Mouse (Mus musculus) myocyte (in vitro differentiated cells): ENCODE measurements at regions not wholly inside any gene's neighbourhood (a gene's known extent, or its start where the extent isn't known, plus 50 kb on each side); places are given as distances from the start of the nearest gene placed in this dataset.

Source experiments
- H3K27me3 ChIP-seq: one replicate; pipeline ENCODE4 v1.6.1; 2011; ENCODE audit not compliant: control insufficient read depth, insufficient read depth, insufficient read length
- H3K36me3 ChIP-seq: one replicate; pipeline ENCODE4 v1.6.1; 2011; ENCODE audit not compliant: control insufficient read depth, insufficient read depth
- H3K4me2 ChIP-seq: one replicate; pipeline ENCODE4 v1.6.1; 2011; ENCODE audit warnings: low read depth, control low read depth
- H3K4me3 ChIP-seq: one replicate; pipeline ENCODE4 v1.5.1; 2011; ENCODE audit warnings: mild to moderate bottlenecking, control low read depth, moderate library complexity
- H3K79me2 ChIP-seq: one replicate; pipeline ENCODE4 v1.6.1; 2011; ENCODE audit not compliant: control insufficient read depth, insufficient read depth
- H3ac ChIP-seq: one replicate; pipeline ENCODE4 v1.6.1; 2011; ENCODE audit not compliant: control insufficient read depth, insufficient read length
- CEBPB ChIP-seq: IDR thresholded peaks from 2 replicates; pipeline ENCODE4 v1.6.1; 2011; ENCODE audit warnings: mild to moderate bottlenecking, moderate library complexity; ENCODE audit not compliant: poor library complexity, insufficient read depth, severe bottlenecking
- E2F4 ChIP-seq: IDR thresholded peaks from one replicate; pipeline ENCODE4 v1.6.1; 2011; ENCODE audit warnings: mild to moderate bottlenecking, control low read depth, moderate library complexity; ENCODE audit not compliant: insufficient read depth
- MAX ChIP-seq: IDR thresholded peaks from one replicate; pipeline ENCODE4 v1.6.1; 2011; ENCODE audit warnings: low read depth, mild to moderate bottlenecking, control low read depth
- MYOD1 ChIP-seq, 3 experiments: IDR thresholded peaks; one replicate each; pipeline ENCODE4 v1.6.1; 2011; ENCODE audit warnings: control low read depth in 2 of 3, low read depth in 2 of 3, mild to moderate bottlenecking in 2 of 3, moderate library complexity in 1 of 3; ENCODE audit not compliant: insufficient read length in 2 of 3, control insufficient read depth in 1 of 3
- MYOG ChIP-seq, 3 experiments: IDR thresholded peaks; one replicate each; pipeline ENCODE4 v1.6.1; 2011; ENCODE audit warnings: control low read depth in 2 of 3, low read depth in 2 of 3, mild to moderate bottlenecking in 2 of 3; ENCODE audit not compliant: insufficient read length in 2 of 3, control insufficient read depth in 1 of 3, insufficient read depth in 1 of 3
- POLR2A ChIP-seq: IDR thresholded peaks from one replicate; pipeline ENCODE4 v1.6.1; 2011; ENCODE audit warnings: low read depth, mild to moderate bottlenecking, control low read depth, moderate library complexity; ENCODE audit not compliant: insufficient read length
- POLR2AphosphoS2 ChIP-seq: IDR thresholded peaks from one replicate; pipeline ENCODE4 v1.6.1; 2011; ENCODE audit warnings: low read depth, control low read depth; ENCODE audit not compliant: insufficient read length
- REST ChIP-seq: IDR thresholded peaks from one replicate; pipeline ENCODE4 v1.6.1; 2011; ENCODE audit warnings: mild to moderate bottlenecking, control low read depth, moderate library complexity; ENCODE audit not compliant: insufficient read depth, insufficient read length
- SRF ChIP-seq: IDR thresholded peaks from one replicate; pipeline ENCODE4 v1.6.1; 2011; ENCODE audit warnings: low read depth; ENCODE audit not compliant: control insufficient read depth, insufficient read length
- TCF12 ChIP-seq: IDR thresholded peaks from one replicate; pipeline ENCODE4 v1.6.1; 2011; ENCODE audit warnings: mild to moderate bottlenecking, control low read depth; ENCODE audit not compliant: poor library complexity, insufficient read depth, severe bottlenecking
- TCF3 ChIP-seq: IDR thresholded peaks from one replicate; pipeline ENCODE4 v1.6.1; 2011; ENCODE audit warnings: low read depth, control low read depth; ENCODE audit not compliant: insufficient read length
- USF1 ChIP-seq: IDR thresholded peaks from one replicate; pipeline ENCODE4 v1.6.1; 2011; ENCODE audit warnings: low read depth, mild to moderate bottlenecking, control low read depth, moderate library complexity

- Histone ChIP-seq H3K27me3 (no peaks in the 10 kb centered on the region), H3K79me2 (no peaks in the 10 kb centered on the region)
- no peak for TF ChIP-seq MAX
- no peak for TF ChIP-seq TCF12
- no peak for TF ChIP-seq MYOG (IDR thresholded peaks at IDR 0.05; ENCODE audit: control insufficient read depth in 1 of 3, insufficient read depth in 1 of 3, insufficient read length in 2 of 3, low read depth in 2 of 3)
- no peak for TF ChIP-seq SRF
- no peak for TF ChIP-seq POLR2AphosphoS2
- no peak for TF ChIP-seq POLR2A
- no peak for TF ChIP-seq REST
Observed at GRCm38 (mm10) chr13:102315921-102316692, 377.3 kb upstream of the Cd180 start.

DNA sequence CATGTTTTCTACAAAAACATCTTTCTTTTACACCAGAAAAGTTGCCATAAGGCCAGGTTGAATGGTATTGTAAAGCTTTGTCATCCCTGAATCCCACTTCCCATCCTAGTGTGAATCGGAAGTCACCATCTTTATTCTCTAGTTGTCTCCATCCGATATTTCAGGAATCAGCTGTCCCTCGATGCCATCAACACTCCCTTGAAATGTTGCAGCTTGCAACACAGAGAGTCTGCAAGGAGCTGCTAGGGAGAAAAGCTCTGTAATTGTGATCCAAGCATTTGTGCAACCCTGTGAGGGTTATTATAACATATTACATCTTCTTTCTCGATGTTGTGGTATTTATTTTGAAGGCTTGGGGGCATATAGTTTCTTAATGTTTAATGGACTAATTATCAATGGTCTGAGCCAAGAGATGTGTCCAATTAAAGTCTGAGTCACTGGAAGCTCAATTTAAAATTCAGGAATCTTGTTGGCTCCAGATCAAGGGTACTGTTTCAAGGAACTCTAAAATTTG is 374.4 kb upstream of the Cd180 start:
- no peak overlapping the region for H3K4me2 ChIP-seq
- H3K27me3 ChIP-seq = no peaks in the 10 kb centered on the region
- no peak overlapping the region for H3K4me3 ChIP-seq
- no peak overlapping the region for H3ac ChIP-seq
- TF ChIP-seq E2F4 (no peak), POLR2A (no peak), SRF (no peak), MYOG (IDR thresholded peaks at IDR 0.05; ENCODE audit: control insufficient read depth in 1 of 3, insufficient read depth in 1 of 3, insufficient read length in 2 of 3, low read depth in 2 of 3) (no peak), REST (no peak), TCF12 (no peak), MAX (no peak)
- no peaks in the 10 kb centered on the region for H3K79me2 ChIP-seq
- H3K36me3 ChIP-seq = no peaks in the 10 kb centered on the region

More at GRCm38 (mm10) chr13:102315921-102316692, 377.3 kb upstream of the Cd180 start:
- no peak overlapping the region for H3K4me3 ChIP-seq
- H3K36me3 ChIP-seq = no peaks in the 10 kb centered on the region
- no peak overlapping the region for H3ac ChIP-seq
- no peak overlapping the region for H3K4me2 ChIP-seq

- Histone ChIP-seq H3ac (no peak overlapping the region), H3K4me3 (no peak overlapping the region), H3K27me3 (no peaks in the 10 kb centered on the region), H3K79me2 (no peaks in the 10 kb centered on the region), H3K36me3 (no peaks in the 10 kb centered on the region), H3K4me2 (no peak overlapping the region)
- TF ChIP-seq MAX = no peak
- TF ChIP-seq POLR2A = no peak
- TF ChIP-seq TCF12 = no peak
- TF ChIP-seq REST = no peak
- no peak for TF ChIP-seq TCF3
- no peak for TF ChIP-seq SRF
- no peak for TF ChIP-seq CEBPB
- no peak for TF ChIP-seq MYOD1 (IDR thresholded peaks at IDR 0.05; ENCODE audit: control insufficient read depth in 1 of 3, insufficient read length in 2 of 3, low read depth in 2 of 3)
- TF ChIP-seq USF1 = no peak
- TF ChIP-seq E2F4 = no peak
- TF ChIP-seq MYOG (IDR thresholded peaks at IDR 0.05; ENCODE audit: control insufficient read depth in 1 of 3, insufficient read depth in 1 of 3, insufficient read length in 2 of 3, low read depth in 2 of 3) = no peak
- TF ChIP-seq POLR2AphosphoS2 = no peak
Observed at GRCm38 (mm10) chr13:102319453-102319852, 373.9 kb upstream of the Cd180 start.

- Histone ChIP-seq H3K79me2 (no peaks in the 10 kb centered on the region), H3K4me2 (no peak overlapping the region), H3K27me3 (no peaks in the 10 kb centered on the region), H3ac (no peak overlapping the region), H3K4me3 (no peak overlapping the region), H3K36me3 (no peaks in the 10 kb centered on the region)
- TF ChIP-seq MYOD1 (IDR thresholded peaks at IDR 0.05; ENCODE audit: control insufficient read depth in 1 of 3, insufficient read length in 2 of 3, low read depth in 2 of 3) (no peak), SRF (no peak), REST (no peak)
Observed at GRCm38 (mm10) chr13:102323876-102324275, 369.5 kb upstream of the Cd180 start.

DNA sequence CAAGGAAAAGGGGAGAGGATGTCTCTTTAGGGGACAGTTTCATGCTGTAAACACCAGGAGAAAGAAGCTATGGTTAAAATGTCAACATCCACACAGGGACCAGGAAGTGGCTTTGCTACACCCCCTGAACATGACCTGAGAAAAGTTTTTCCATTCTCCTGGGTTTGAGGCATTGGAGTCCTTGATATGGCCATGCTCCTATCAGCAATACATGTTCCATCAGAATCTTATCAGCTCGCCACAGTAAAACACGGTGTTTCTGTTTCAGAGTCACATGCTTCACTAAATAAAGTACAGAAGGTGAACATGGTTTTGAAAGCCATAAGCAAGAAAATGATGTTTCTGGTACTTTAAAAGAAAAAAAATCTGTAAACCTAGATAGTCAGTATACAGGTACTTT is 367.4 kb upstream of the Cd180 start:
- Histone ChIP-seq H3K4me2 (no peak overlapping the region), H3K4me3 (no peak overlapping the region), H3K27me3 (no peaks in the 10 kb centered on the region), H3ac (no peak overlapping the region), H3K36me3 (no peaks in the 10 kb centered on the region), H3K79me2 (no peaks in the 10 kb centered on the region)
- TF ChIP-seq MYOD1 (IDR thresholded peaks at IDR 0.05; ENCODE audit: control insufficient read depth in 1 of 3, insufficient read length in 2 of 3, low read depth in 2 of 3) (no peak), REST (no peak), TCF3 (no peak), CEBPB (no peak), POLR2AphosphoS2 (no peak), E2F4 (no peak), USF1 (no peak), TCF12 (no peak), MAX (no peak), MYOG (IDR thresholded peaks at IDR 0.05; ENCODE audit: control insufficient read depth in 1 of 3, insufficient read depth in 1 of 3, insufficient read length in 2 of 3, low read depth in 2 of 3) (no peak), POLR2A (no peak)
